Mouse (Mus musculus): ENCODE measurements around the gene Bsdc1.
A peak's percentile ranks its signal among the peaks of the same experiment; 100 is the strongest.

Gene Bsdc1

GRCm38 (mm10) chr4:129479863-129480262 is 18.5 kb downstream of the Bsdc1 start:
- DNase-seq (ENCODE audit: low read depth, low spot score): no peak

- DNase-seq (ENCODE audit: low read depth, low spot score): no peak
These were observed 19.7 kb downstream of the Bsdc1 start for GRCm38 (mm10) chr4:129481090-129481489.

- no peak for DNase-seq (ENCODE audit: low read depth, low spot score)
These were observed 29.8 kb downstream of the Bsdc1 start, which contains the start of the genes Tssk3 and Fam229a for GRCm38 (mm10) chr4:129490972-129491880. Gene Tssk3, minus strand, starts transcription at chr4:129491022. Gene Fam229a, plus strand, starts transcription at chr4:129491190.

GRCm38 (mm10) chr4:129494681-129495080 is 33.3 kb downstream of the Bsdc1 start:
- DNase-seq (ENCODE audit: low read depth, low spot score): no peak

- peak; percentile 83 for DNase-seq (ENCODE audit: low read depth, low spot score)
These were observed 34.5 kb downstream of the Bsdc1 start for GRCm38 (mm10) chr4:129495672-129496562.

GRCm38 (mm10) chr4:129496631-129497030 is 35.2 kb downstream of the Bsdc1 start:
- DNase-seq (ENCODE audit: low read depth, low spot score): no peak

GRCm38 (mm10) chr4:129498941-129499340 is 37.6 kb downstream of the Bsdc1 start:
- DNase-seq (ENCODE audit: low read depth, low spot score): no peak

GRCm38 (mm10) chr4:129500017-129500416 is 38.6 kb downstream of the Bsdc1 start:
- DNase-seq (ENCODE audit: low read depth, low spot score): no peak

- DNase-seq (ENCODE audit: low read depth, low spot score): no peak
These were observed 39.5 kb downstream of the Bsdc1 start for GRCm38 (mm10) chr4:129500607-129501566.

- no peak for DNase-seq (ENCODE audit: low read depth, low spot score)
These were observed 41.0 kb downstream of the Bsdc1 start for GRCm38 (mm10) chr4:129502327-129502888.

- DNase-seq (ENCODE audit: low read depth, low spot score): no peak
These were observed 41.6 kb downstream of the Bsdc1 start for GRCm38 (mm10) chr4:129502901-129503444.

GRCm38 (mm10) chr4:129505511-129505910 is 44.1 kb downstream of the Bsdc1 start:
- DNase-seq (ENCODE audit: low read depth, low spot score): no peak

- DNase-seq (ENCODE audit: low read depth, low spot score): no peak
These were observed 46.3 kb downstream of the Bsdc1 start for GRCm38 (mm10) chr4:129507434-129508236.

GRCm38 (mm10) chr4:129508237-129508515 is 46.8 kb downstream of the Bsdc1 start:
- DNase-seq (ENCODE audit: low read depth, low spot score): no peak

- no peak for DNase-seq (ENCODE audit: low read depth, low spot score)
These were observed 47.6 kb downstream of the Bsdc1 start for GRCm38 (mm10) chr4:129508834-129509600.

- no peak for DNase-seq (ENCODE audit: low read depth, low spot score)
These were observed 48.3 kb downstream of the Bsdc1 start for GRCm38 (mm10) chr4:129509650-129510049.

- no peak for DNase-seq (ENCODE audit: low read depth, low spot score)
These were observed 49.5 kb downstream of the Bsdc1 start for GRCm38 (mm10) chr4:129510723-129511412.

GRCm38 (mm10) chr4:129511413-129512096 is 50.2 kb downstream of the Bsdc1 start:
- no peak for DNase-seq (ENCODE audit: low read depth, low spot score)

Data from brain, embryonic 18.5 days (tissue).